Mouse (Mus musculus): Measurements from ENCODE around the gene Mta1.

DNA sequence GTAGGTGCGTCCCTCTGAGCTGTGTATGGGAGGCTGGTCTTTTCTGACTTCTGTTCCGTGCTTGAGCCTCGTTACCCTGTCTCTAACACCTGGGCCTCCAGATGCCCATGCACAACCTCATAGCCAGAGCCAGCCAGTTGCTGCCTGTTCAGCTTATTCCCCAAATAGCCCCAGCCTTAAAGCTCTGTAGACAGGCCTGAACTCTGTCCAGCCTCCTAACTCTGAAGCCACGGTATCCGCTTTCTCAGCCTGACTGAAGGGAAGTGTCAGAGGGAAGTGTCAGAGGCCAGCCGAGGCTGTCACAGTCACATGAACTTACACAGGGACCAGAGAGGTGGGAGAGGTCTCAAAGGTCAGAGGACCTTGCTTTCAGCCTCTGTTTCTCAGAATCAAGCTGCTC lies 26.6 kb downstream of the Mta1 start:
- TF ChIP-seq CTCF (IDR thresholded peaks at IDR 0.05; ENCODE audit: insufficient read depth, low read length): no peak
- no peak for TF ChIP-seq POLR2A (IDR thresholded peaks at IDR 0.05; ENCODE audit: borderline replicate concordance, extremely low read depth, low read depth, low read length)

All from lung, adult 2 months (tissue).